Mouse (Mus musculus) heart, postnatal 25 days (tissue): Measurements from ENCODE around the gene Lat. TPM values are rescaled to one million over a fixed set of nuclear protein-coding genes. Genes with fewer than 3 reads are reported as not detected.

Experiments
- DNase-seq: peaks from one replicate; pipeline ENCODE4 v3.0.0; 2022; ENCODE audit warnings: low spot score
- intact Hi-C: fragments of 180-260 bp; cut with DNase I; formaldehyde crosslinking; loops from one replicate; pipeline ENCODE4 v1.15.1; 2025
- total RNA-seq, 2 experiments: library from RNA; stranded (reverse); gene quantifications; 2 replicates each; pipeline ENCODE4 v1.2.3; 2021

Lat gene
- total RNA-seq, 2 experiments from 2014 or later = 0.67 to 0.91 TPM

- intact Hi-C loops = no loop called here
- DNase-seq = no peak
Observed at GRCm38 (mm10) chr7:126374526-126374925, 5.2 kb upstream of the Lat start.

GRCm38 (mm10) chr7:126373007-126373406, 3.6 kb upstream of the Lat start:
- DNase-seq = no peak
- intact Hi-C loops = no loop called here

GRCm38 (mm10) chr7:126368367-126368766, 1.0 kb downstream of the Lat start:
- intact Hi-C loops = no loop called here
- DNase-seq = no peak

- no peak for DNase-seq
- intact Hi-C loops = no loop called here
Observed at GRCm38 (mm10) chr7:126367636-126368035, 1.7 kb downstream of the Lat start.

- DNase-seq = no peak
- intact Hi-C loops = no loop called here
Observed at GRCm38 (mm10) chr7:126363038-126363437, 6.3 kb downstream of the Lat start.

- no peak for DNase-seq
- intact Hi-C loops = no loop called here
Observed at GRCm38 (mm10) chr7:126359049-126359448, 10.3 kb downstream of the Lat start.

- intact Hi-C loops = no loop called here
- DNase-seq = no peak
Observed at GRCm38 (mm10) chr7:126358413-126358812, 11.0 kb downstream of the Lat start.

- DNase-seq = no peak
- intact Hi-C loops = no loop called here
Observed at GRCm38 (mm10) chr7:126357838-126358237, 11.5 kb downstream of the Lat start.

GRCm38 (mm10) chr7:126356793-126357591, 12.4 kb downstream of the Lat start:
- intact Hi-C loops = no loop called here
- no peak for DNase-seq

- intact Hi-C loops = no loop called here
- DNase-seq = no peak
Observed at GRCm38 (mm10) chr7:126355847-126356597, 13.3 kb downstream of the Lat start.

- intact Hi-C loops = no loop called here
Observed at GRCm38 (mm10) chr7:126354738-126355614, 14.4 kb downstream of the Lat start.

GRCm38 (mm10) chr7:126353994-126354365, 15.4 kb downstream of the Lat start:
- DNase-seq = no peak
- intact Hi-C loops = no loop called here

More at GRCm38 (mm10) chr7:126354738-126355614, 14.4 kb downstream of the Lat start:
- DNase-seq = no peak

GRCm38 (mm10) chr7:126353251-126353993, 15.9 kb downstream of the Lat start:
- DNase-seq = no peak
- intact Hi-C loops = no loop called here

GRCm38 (mm10) chr7:126351419-126351951, 17.9 kb downstream of the Lat start:
- no peak for DNase-seq
- intact Hi-C loops = no loop called here

GRCm38 (mm10) chr7:126350748-126351418, 18.5 kb downstream of the Lat start:
- intact Hi-C loops = no loop called here
- DNase-seq = no peak

- intact Hi-C loops = no loop called here
- DNase-seq = no peak
Observed at GRCm38 (mm10) chr7:126348293-126348692, 21.1 kb downstream of the Lat start.

GRCm38 (mm10) chr7:126347098-126347497, 22.3 kb downstream of the Lat start:
- intact Hi-C loops = no loop called here
- DNase-seq = no peak

GRCm38 (mm10) chr7:126345969-126346368, 23.4 kb downstream of the Lat start:
- no peak for DNase-seq
- intact Hi-C loops = no loop called here

- intact Hi-C loops = no loop called here
- no peak for DNase-seq
Observed at GRCm38 (mm10) chr7:126345557-126345956, 23.8 kb downstream of the Lat start.
